Mouse (Mus musculus) thymus, postnatal 14 days (tissue): ENCODE data around the gene Nanos2.

Source experiments
- DNase-seq: peaks from one replicate; pipeline ENCODE4 v3.0.0; 2021

Nanos2 gene

GRCm38 (mm10) chr7:19022189-19022958, 35.2 kb downstream of the Nanos2 start:
- no peak for DNase-seq

GRCm38 (mm10) chr7:19023357-19023814, 36.2 kb downstream of the Nanos2 start, which contains the start of gene Foxa3:
TSS of gene Foxa3 (minus strand) at chr7:19023538.
- DNase-seq = peak; percentile 63

GRCm38 (mm10) chr7:19024096-19024506, 36.9 kb downstream of the Nanos2 start, which contains the start of gene Sympk:
TSS of gene Sympk (plus strand) at chr7:19024377.
- DNase-seq = peak; percentile 97

GRCm38 (mm10) chr7:19024581-19025255, 37.5 kb downstream of the Nanos2 start:
- peak; percentile 64 for DNase-seq

DNA sequence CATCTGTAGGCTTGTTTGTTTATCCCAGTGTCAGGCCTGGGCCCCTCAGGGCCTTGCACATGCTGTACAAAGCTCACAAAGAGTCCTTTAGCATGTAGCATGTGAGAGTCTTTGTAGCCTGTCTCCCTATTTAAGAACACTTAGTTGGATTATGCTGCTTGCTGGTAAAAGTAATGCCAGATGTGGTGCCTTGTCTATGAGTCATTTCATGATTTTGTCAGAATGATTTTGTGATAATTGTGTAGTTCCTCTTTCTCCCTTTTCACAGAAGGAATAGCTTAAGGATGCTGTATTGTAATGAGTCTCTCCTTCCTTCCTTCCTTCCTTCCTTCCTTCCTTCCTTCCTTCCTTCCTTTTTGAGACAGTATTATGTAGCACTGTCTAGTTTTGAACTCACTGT, 40.9 kb downstream of the Nanos2 start:
- DNase-seq = no peak

GRCm38 (mm10) chr7:19029084-19029653, 42.0 kb downstream of the Nanos2 start:
- DNase-seq = peak; percentile 72

DNA sequence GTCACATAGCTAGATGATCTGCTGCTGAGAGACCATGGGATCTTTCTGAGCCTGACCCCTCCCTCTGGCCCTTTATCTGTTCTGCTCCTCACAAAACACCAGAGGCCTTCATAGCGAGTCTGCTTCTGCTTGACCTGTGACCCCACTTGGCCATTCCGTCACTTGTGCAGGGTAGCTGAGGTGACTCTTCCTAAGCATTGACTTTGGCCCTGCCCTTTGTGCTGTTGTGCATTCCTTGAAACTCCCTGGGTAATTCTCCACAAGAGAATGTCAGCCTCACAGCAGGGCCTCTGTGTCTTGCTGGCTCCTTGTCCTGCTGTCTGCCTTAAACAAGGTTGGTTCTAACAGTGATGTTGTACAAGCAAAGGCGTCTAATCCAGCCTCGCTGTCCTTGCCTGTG, 44.4 kb downstream of the Nanos2 start:
- no peak for DNase-seq
